Mouse (Mus musculus) yolk sac, embryonic 10.5 days (tissue): ENCODE measurements around the gene Cog2.

Experiments
- DNase-seq: peaks from one replicate; pipeline ENCODE4 v3.0.0-alpha.2; 2017; ENCODE audit warnings: low spot score

The Cog2 gene

DNA sequence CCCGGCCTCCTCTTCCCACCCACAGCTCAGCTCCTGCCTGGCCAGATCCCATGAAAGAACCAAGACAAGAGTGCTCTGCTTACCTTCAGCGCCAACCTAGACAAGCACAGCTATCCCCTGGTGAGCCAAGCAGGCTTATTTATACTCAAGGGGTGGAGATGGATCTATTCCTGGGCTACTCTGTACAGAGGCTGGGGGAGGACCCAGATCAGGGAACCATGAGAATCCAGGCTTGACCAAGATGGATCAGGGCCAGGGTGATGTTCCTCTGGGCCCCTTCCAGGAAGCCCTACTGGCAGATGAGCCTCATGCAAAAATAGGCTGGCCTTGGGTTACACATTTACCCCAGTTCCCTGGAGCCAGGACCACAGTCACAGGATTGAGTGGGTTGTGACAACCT, 49.0 kb downstream of the Cog2 start, which contains the start of gene Agt:
Gene Agt (minus strand): TSS at position 114 of the 400 bp plus-strand sequence.
- DNase-seq: peak; percentile 12

GRCm38 (mm10) chr8:124571732-124572429, 51.3 kb downstream of the Cog2 start:
- DNase-seq: peak; percentile 65

DNA sequence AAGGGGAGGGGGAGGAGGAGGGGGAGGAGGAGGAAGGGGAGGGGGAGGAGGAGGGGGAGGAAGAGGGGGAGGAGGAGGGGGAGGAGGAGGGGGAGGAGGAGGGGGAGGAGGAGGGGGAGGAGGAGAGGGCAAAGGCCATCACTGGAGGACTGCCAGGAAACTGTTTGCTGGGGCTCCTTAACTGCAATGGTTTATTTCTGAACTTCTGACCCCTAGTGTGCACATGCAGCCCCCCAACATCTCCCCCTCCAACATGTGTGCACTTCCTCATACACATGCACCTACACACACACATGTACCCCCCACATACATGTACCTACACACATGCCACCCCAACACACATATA, 51.8 kb downstream of the Cog2 start:
- DNase-seq: peak; percentile 18

GRCm38 (mm10) chr8:124573552-124574340, 53.2 kb downstream of the Cog2 start:
- DNase-seq: peak; percentile 83

DNA sequence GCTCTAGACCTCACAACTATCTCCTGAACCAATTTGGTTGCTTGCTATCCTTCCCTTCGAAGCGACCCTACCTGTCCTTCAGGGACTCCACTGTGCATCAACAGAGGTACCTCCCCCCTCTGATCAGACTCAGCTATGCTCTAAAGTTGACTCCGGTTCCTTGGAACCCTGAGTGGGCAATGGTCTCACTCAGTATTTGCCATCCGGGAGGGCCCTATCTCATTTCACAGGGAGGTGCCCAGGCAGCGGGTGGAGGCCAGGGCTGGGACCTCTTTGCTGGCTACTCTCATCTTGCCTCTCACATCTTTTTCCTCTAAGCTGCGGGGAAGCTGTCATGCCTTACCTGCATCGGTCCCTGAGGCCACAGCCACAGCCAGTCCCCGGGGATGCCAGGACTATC, 55.2 kb downstream of the Cog2 start, which contains the start of gene Capn9:
Gene Capn9 (plus strand): TSS at position 301 of the 400 bp plus-strand sequence.
- no peak for DNase-seq

DNA sequence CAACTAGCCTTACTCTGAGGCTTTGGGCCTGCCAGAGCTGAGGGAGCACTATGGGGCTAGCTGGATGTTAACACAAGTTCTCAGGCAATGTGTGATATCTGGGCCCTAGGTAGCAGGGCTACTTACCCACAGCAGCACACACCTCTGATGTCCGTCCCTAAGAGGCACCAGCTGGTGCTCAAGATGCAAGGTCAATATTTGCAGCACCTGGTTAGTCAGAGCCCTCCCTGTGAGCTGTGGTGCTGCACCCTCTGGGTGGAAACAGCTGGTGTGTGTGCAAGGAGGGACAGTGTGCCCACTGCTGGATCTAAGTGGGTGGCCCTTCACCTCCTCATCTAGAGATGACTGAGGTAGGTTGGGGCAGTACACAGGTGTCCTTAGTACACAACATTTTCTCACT, 56.2 kb downstream of the Cog2 start:
- no peak for DNase-seq

- DNase-seq: peak; percentile 19
These were observed 65.3 kb downstream of the Cog2 start for GRCm38 (mm10) chr8:124585718-124586425.

DNA sequence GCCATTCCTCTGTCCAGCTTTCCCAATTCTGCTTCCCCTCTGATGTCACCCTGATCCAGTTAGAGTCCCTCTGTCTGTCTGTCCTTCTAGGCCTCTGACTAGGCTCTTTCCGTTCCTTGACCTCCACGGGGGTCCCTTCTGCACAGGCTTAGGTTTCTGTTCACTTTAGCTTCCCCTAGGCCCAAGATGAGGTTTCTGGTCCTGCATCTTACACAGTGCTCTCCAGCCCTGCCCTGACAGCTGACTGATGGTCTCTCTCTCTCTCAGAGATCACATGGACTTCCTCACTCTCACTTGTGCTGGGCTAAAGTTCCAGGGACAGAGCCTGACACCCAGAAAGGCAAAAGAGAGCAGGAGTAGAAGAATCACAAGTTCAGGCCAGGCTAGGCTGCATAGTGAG, 66.0 kb downstream of the Cog2 start:
- DNase-seq: no peak

- no peak for DNase-seq
These were observed 68.8 kb downstream of the Cog2 start for GRCm38 (mm10) chr8:124589393-124589792.
